15 mouse cellular contexts compared by ENCODE assay signal in the genomic region with DNA sequence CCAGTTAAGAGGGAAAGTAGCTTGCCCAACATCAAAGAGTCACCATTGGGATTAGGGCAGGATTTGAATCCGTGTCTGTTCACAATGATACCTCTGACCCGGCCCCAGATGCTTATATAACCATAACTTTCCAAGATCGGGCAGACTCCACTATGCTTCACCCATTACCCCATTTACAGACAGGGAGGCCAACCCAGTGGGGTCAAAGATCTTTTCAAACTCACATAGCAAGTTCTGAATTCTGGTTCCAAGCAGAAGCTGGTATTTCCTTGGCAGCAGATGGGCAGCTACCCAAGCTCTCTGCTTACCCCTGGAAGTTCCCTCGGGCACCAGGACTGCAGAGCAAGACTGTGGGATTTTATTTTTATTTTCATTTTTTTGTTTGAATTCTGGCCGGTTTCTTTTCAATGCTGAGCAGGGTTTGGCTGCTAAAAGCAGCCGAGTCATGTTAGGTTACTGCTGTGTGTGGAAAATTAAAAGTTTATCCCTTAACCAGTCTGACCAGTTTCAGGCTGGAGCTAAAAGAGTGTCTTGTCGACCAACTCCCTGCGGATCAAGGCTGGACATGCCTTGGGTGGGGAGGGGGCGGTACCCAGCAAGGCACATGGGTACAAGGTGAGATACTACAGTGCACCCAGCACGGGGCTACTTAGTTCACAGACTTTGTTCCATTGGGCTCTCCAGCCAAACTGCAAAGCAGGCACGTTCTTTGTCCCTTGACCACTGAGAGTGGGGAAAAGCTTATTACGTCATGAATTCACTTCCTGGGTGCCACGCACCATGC. TPM values are rescaled to one million over a fixed set of nuclear protein-coding genes. Genes with fewer than 3 reads are reported as not detected.
DNase-seq lines count a peak whose midpoint lies in the region; ATAC-seq and TF ChIP-seq lines count a peak whose summit lies in the region.
"Had no signal": no experiment of that assay in that cellular context is flagged by ENCODE, and none has a peak within 500 bp of the region (broad histone marks: within the 10 kb centered on the region; RNA-seq: fewer than 3 reads in every experiment).

No protein-coding gene starts in this region.

- no peak overlapping the region for H3K4me2 ChIP-seq in lung, embryonic 14.5 days
- no peak overlapping the region for H3K4me2 ChIP-seq in embryonic facial prominence, embryonic 14.5 days (ENCODE audit: low read depth, low read length)
- peak overlapping the region; percentile 32; the same call in 1 of the 2 replicates for H3K4me2 ChIP-seq in stomach, embryonic 16.5 days (ENCODE audit: low read depth, low read length)
- H3K4me2 ChIP-seq: midbrain, embryonic 11.5 days had no signal

- no peaks in the 10 kb centered on the region for H3K27me3 ChIP-seq in lung, embryonic 14.5 days (ENCODE audit: insufficient read depth, low read length)
- no peaks in the 10 kb centered on the region for H3K27me3 ChIP-seq in embryonic facial prominence, embryonic 14.5 days (replicated peaks; ENCODE audit: control insufficient read depth, insufficient read depth, low read length)
- H3K27me3 ChIP-seq in stomach, embryonic 16.5 days (ENCODE audit: control insufficient read depth, insufficient read depth, low read length) = no peaks in the 10 kb centered on the region

- DNase-seq in lung, embryonic 14.5 days = peak; percentile 19
- no peak for DNase-seq in lung, adult 2 months
- peak; percentile 76 for DNase-seq in embryonic facial prominence, embryonic 14.5 days (ENCODE audit: low spot score)
- peak; percentile 65 for DNase-seq in kidney, adult 9 months
- DNase-seq in thymus, postnatal 10 days (ENCODE audit: low spot score in 2 of 2) = no peak
- no peak for DNase-seq in frontal cortex, postnatal 36 days (ENCODE audit: low spot score in 2 of 2)
- DNase-seq: cerebellum, postnatal 36 days; gastrocnemius, postnatal 10 days; thymus, postnatal 4 days had no signal

- H3K4me1 ChIP-seq in lung, embryonic 14.5 days (ENCODE audit: insufficient read depth) = peaks cover 4% of the 10 kb centered on the region; the same call in 1 of the 2 replicates
- H3K4me1 ChIP-seq in lung, adult 2 months (ENCODE audit: control insufficient read depth, insufficient read depth, low read length) = 0 out of 2 replicates have a peak, but pooled peaks cover 3% of the 10 kb centered on the region
- H3K4me1 ChIP-seq in embryonic facial prominence, embryonic 14.5 days (ENCODE audit: control insufficient read depth, insufficient read depth, low read length) = no peaks in the 10 kb centered on the region
- peaks cover 3% of the 10 kb centered on the region; the same call in 1 of the 2 replicates for H3K4me1 ChIP-seq in stomach, embryonic 16.5 days (ENCODE audit: control insufficient read depth, insufficient read depth, low read length)

- TF ChIP-seq POLR2A in lung, adult 2 months (IDR thresholded peaks at IDR 0.05; ENCODE audit: borderline replicate concordance, extremely low read depth, low read depth, low read length) = no peak

- no peaks in the 10 kb centered on the region for H3K36me3 ChIP-seq in lung, embryonic 14.5 days (ENCODE audit: insufficient read depth)
- H3K36me3 ChIP-seq in embryonic facial prominence, embryonic 14.5 days (ENCODE audit: control insufficient read depth, insufficient read depth, low read length) = no peaks in the 10 kb centered on the region
- no peaks in the 10 kb centered on the region for H3K36me3 ChIP-seq in stomach, embryonic 16.5 days (ENCODE audit: control insufficient read depth, insufficient read depth, low read length)

- 61% methylated on average over 13 of the region's 13 CpGs for WGBS in lung, embryonic 14.5 days
- WGBS in lung, adult 2 months = 53% methylated on average over 13 of the region's 13 CpGs
- 66% methylated on average over 13 of the region's 13 CpGs for WGBS in embryonic facial prominence, embryonic 14.5 days
- WGBS in stomach, embryonic 16.5 days = 60% methylated on average over 13 of the region's 13 CpGs

- no peak for TF ChIP-seq CTCF in lung, embryonic 14.5 days (IDR thresholded peaks at IDR 0.05; ENCODE audit: low read depth)
- TF ChIP-seq CTCF in lung, adult 2 months (IDR thresholded peaks at IDR 0.05; ENCODE audit: insufficient read depth, low read length) = no peak

- no peaks in the 10 kb centered on the region for H3K9me3 ChIP-seq in lung, embryonic 14.5 days (ENCODE audit: low read depth, low read length)
- no peaks in the 10 kb centered on the region for H3K9me3 ChIP-seq in embryonic facial prominence, embryonic 14.5 days (ENCODE audit: control insufficient read depth, low read length)
- no peaks in the 10 kb centered on the region for H3K9me3 ChIP-seq in stomach, embryonic 16.5 days (replicated peaks; ENCODE audit: control insufficient read depth, low read length)

- ATAC-seq in lung, embryonic 14.5 days (ENCODE audit: insufficient read depth) = 0 out of 2 replicates have a peak, but pooled peaks have one; percentile 37
- ATAC-seq in embryonic facial prominence, embryonic 14.5 days (ENCODE audit: low read depth) = peak; percentile 72; the same call in 1 of the 2 replicates
- peak; percentile 88 for ATAC-seq in stomach, embryonic 16.5 days (ENCODE audit: insufficient read depth, low FRiP score)
- ATAC-seq: forebrain, embryonic 16.5 days; inflammation-experienced regulatory T-cells, adult 6 months had no signal

- H3K27ac ChIP-seq in lung, embryonic 14.5 days (ENCODE audit: low read depth) = no peak overlapping the region
- no peak overlapping the region for H3K27ac ChIP-seq in embryonic facial prominence, embryonic 14.5 days (replicated peaks; ENCODE audit: low read depth, low read length)
- H3K27ac ChIP-seq in stomach, embryonic 16.5 days (ENCODE audit: low read length) = peak overlapping the region; percentile 92
- H3K27ac ChIP-seq: liver, embryonic 14.5 days had no signal

- no peak overlapping the region; the same call in 1 of the 2 replicates for H3K9ac ChIP-seq in lung, embryonic 14.5 days
- H3K9ac ChIP-seq in embryonic facial prominence, embryonic 14.5 days (ENCODE audit: low read depth, low read length) = no peak overlapping the region
- 0 out of 2 replicates have a peak overlapping the region, but pooled peaks have one; percentile 16 for H3K9ac ChIP-seq in stomach, embryonic 16.5 days (ENCODE audit: low read length)
- H3K9ac ChIP-seq: liver, embryonic 14.5 days had no signal

- H3K4me3 ChIP-seq in lung, embryonic 14.5 days (ENCODE audit: low read depth, low read length) = no peak overlapping the region
- H3K4me3 ChIP-seq in lung, adult 2 months (replicated peaks; ENCODE audit: extremely low read depth, low read depth, low read length) = no peak overlapping the region
- H3K4me3 ChIP-seq in embryonic facial prominence, embryonic 14.5 days (ENCODE audit: low read depth, low read length) = no peak overlapping the region
- no peak overlapping the region for H3K4me3 ChIP-seq in stomach, embryonic 16.5 days (replicated peaks; ENCODE audit: low read length)
- H3K4me3 ChIP-seq: myocyte had no signal

RNA-seq across cellular contexts. Expression of a gene that starts 28.4 kb away (rescaled TPM):
- polyA plus RNA-seq in lung, embryonic 14.5 days (2014; fragmentation: Nextera tagmentation; extraction: Ambion mirVana) = 0.43 and 0.75 TPM in 2 replicates
- polyA plus RNA-seq in lung, adult 2 months (2012; rRNA removed) = 0.34 TPM in 1 of 2 replicates, not detected in the other
- polyA plus RNA-seq in embryonic facial prominence, embryonic 14.5 days (2014; fragmentation: Nextera tagmentation; extraction: Ambion mirVana) = 0.15 and 0.34 TPM in 2 replicates
- polyA plus RNA-seq in stomach, embryonic 16.5 days (2015; fragmentation: Nextera tagmentation; extraction: Ambion mirVana) = 0.92 and 1.2 TPM in 2 replicates
- polyA plus RNA-seq: inflammation-experienced regulatory T-cells, adult 6 months had no signal

RNA-seq across cellular contexts. Expression of a gene that starts 33.9 kb away (rescaled TPM):
- polyA plus RNA-seq in lung, embryonic 14.5 days (2014; fragmentation: Nextera tagmentation; extraction: Ambion mirVana) = 3.3 and 3.4 TPM in 2 replicates
- 5.6 and 8.6 TPM in 2 replicates for polyA plus RNA-seq in lung, adult 2 months (2012; rRNA removed)
- polyA plus RNA-seq in embryonic facial prominence, embryonic 14.5 days (2014; fragmentation: Nextera tagmentation; extraction: Ambion mirVana) = 3.0 and 3.5 TPM in 2 replicates
- polyA plus RNA-seq in stomach, embryonic 16.5 days (2015; fragmentation: Nextera tagmentation; extraction: Ambion mirVana) = 2.2 TPM in 2 replicates

RNA-seq across cellular contexts. Expression of a gene that starts 41.8 kb away (rescaled TPM):
- 0.18 TPM in 1 of 2 replicates, not detected in the other for polyA plus RNA-seq in lung, embryonic 14.5 days (2014; fragmentation: Nextera tagmentation; extraction: Ambion mirVana)
- polyA plus RNA-seq in lung, adult 2 months (2012; rRNA removed) = 0.06 and 0.12 TPM in 2 replicates
- 0.03 and 0.13 TPM in 2 replicates for polyA plus RNA-seq in embryonic facial prominence, embryonic 14.5 days (2014; fragmentation: Nextera tagmentation; extraction: Ambion mirVana)
- polyA plus RNA-seq in stomach, embryonic 16.5 days (2015; fragmentation: Nextera tagmentation; extraction: Ambion mirVana) = 0.48 and 0.71 TPM in 2 replicates
- polyA plus RNA-seq: forebrain, embryonic 16.5 days; liver, embryonic 14.5 days; midbrain, embryonic 11.5 days had no signal

Comparison
In these comparisons a context has a peak if more than half of its experiments do, and no peak if none do; other contexts are left out.
1. DNase-seq: peak in lung, embryonic 14.5 days (single experiment), embryonic facial prominence, embryonic 14.5 days (single experiment) and kidney, adult 9 months (single experiment); none in lung, adult 2 months (single experiment), thymus, postnatal 10 days (0 of 2) and frontal cortex, postnatal 36 days (0 of 2).
2. ATAC-seq: peak in every context shown above with its lines; median percentile 88 in stomach, embryonic 16.5 days; 72 in embryonic facial prominence, embryonic 14.5 days; 37 in lung, embryonic 14.5 days.